In the genomic region with DNA sequence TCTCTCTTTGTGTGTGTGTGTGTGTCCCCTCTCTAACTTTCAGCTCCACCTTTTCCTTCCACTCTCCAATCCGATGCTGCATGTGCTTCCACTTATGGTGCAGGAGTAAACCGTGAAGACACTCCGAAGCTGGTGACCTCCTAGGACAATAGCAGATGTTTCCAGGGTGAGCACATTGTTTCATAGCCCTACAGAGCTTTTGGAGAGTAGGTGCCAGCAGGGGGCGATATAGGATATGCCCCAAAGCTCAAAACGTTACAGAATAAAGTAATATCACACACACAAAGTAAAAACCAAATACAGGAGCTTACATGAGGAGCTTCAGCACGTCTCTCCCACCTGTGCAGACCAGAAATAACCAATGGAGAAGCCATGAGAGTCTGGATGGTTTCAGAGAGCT, we compare ENCODE assay signal across 8 mouse cellular contexts. TPM values are rescaled to one million over a fixed set of nuclear protein-coding genes. Genes with fewer than 3 reads are reported as not detected.
DNase-seq lines count a peak whose midpoint lies in the region; ATAC-seq lines count a peak whose summit lies in the region.

No protein-coding gene starts in this region.

- DNase-seq in frontal cortex, postnatal 14 days (ENCODE audit: low spot score in 2 of 2) = no peak
- DNase-seq in urinary bladder, postnatal 14 days (ENCODE audit: low spot score) = peak; percentile 56
- DNase-seq in urinary bladder, postnatal 4 days (ENCODE audit: low spot score in 2 of 2) = no peak
- peak; percentile 65 for DNase-seq in embryonic facial prominence, embryonic 11.5 days (ENCODE audit: low spot score)
- peak; percentile 63 to 85 for DNase-seq in kidney, postnatal 25 days
- peak; percentile 69 to 75 for DNase-seq in thymus, postnatal 36 days

- H3K9ac ChIP-seq in embryonic facial prominence, embryonic 11.5 days (replicated peaks; ENCODE audit: low read length) = no peak overlapping the region

- H3K4me3 ChIP-seq in embryonic facial prominence, embryonic 11.5 days (ENCODE audit: low read depth, low read length) = no peak overlapping the region

- no peak overlapping the region for H3K27ac ChIP-seq in embryonic facial prominence, embryonic 11.5 days (replicated peaks; ENCODE audit: low read depth, low read length)

- no peaks in the 10 kb centered on the region for H3K9me3 ChIP-seq in embryonic facial prominence, embryonic 11.5 days (replicated peaks; ENCODE audit: control insufficient read depth, low read length)

- H3K4me1 ChIP-seq in embryonic facial prominence, embryonic 11.5 days (ENCODE audit: control insufficient read depth, insufficient read depth, low read length) = no peaks in the 10 kb centered on the region

- H3K27me3 ChIP-seq in embryonic facial prominence, embryonic 11.5 days (ENCODE audit: control insufficient read depth, insufficient read depth, low read length) = no peaks in the 10 kb centered on the region

- H3K4me2 ChIP-seq in embryonic facial prominence, embryonic 11.5 days (ENCODE audit: low read depth, low read length) = no peak overlapping the region

- ATAC-seq in frontal cortex, adult (ENCODE audit: low TSS enrichment) = peak; percentile 66
- ATAC-seq in embryonic facial prominence, embryonic 11.5 days (replicated peaks; ENCODE audit: insufficient number of reproducible peaks, low FRiP score, low TSS enrichment, low read depth) = no peak
- ATAC-seq in megakaryocyte, adult 5-6 weeks (ENCODE audit: poor library complexity, severe bottlenecking) = peak; percentile 80

- no peaks in the 10 kb centered on the region for H3K36me3 ChIP-seq in embryonic facial prominence, embryonic 11.5 days (replicated peaks; ENCODE audit: control insufficient read depth, insufficient read depth, low read depth, low read length)

- 37% methylated on average over 6 of the region's 6 CpGs for WGBS in embryonic facial prominence, embryonic 11.5 days

RNA-seq across cellular contexts. Expression of gene Igll1, which starts 8.9 kb away (rescaled TPM):
- not detected in 2 replicates for polyA plus RNA-seq in embryonic facial prominence, embryonic 11.5 days (2014; fragmentation: Nextera tagmentation; extraction: Ambion mirVana)
- 1.3 TPM in 1 of 2 replicates, not detected in the other for total RNA-seq in megakaryocyte, adult 5-6 weeks (2015)
- 0.45 and 0.51 TPM in 2 replicates for total RNA-seq in megakaryocyte, adult 5-6 weeks (2017)

RNA-seq across cellular contexts. Expression of gene Top3b, which starts 15.7 kb away (rescaled TPM):
- 56.8 and 64.1 TPM in 2 replicates for polyA plus RNA-seq in embryonic facial prominence, embryonic 11.5 days (2014; fragmentation: Nextera tagmentation; extraction: Ambion mirVana)
- 24.8 and 31.2 TPM in 2 replicates for total RNA-seq in megakaryocyte, adult 5-6 weeks (2015)
- 31.6 and 41.8 TPM in 2 replicates for total RNA-seq in megakaryocyte, adult 5-6 weeks (2017)

RNA-seq across cellular contexts. Expression of gene Vpreb1, which starts 15.8 kb away (rescaled TPM):
- polyA plus RNA-seq in embryonic facial prominence, embryonic 11.5 days (2014; fragmentation: Nextera tagmentation; extraction: Ambion mirVana) = 1.8 and 2.1 TPM in 2 replicates
- total RNA-seq in megakaryocyte, adult 5-6 weeks (2015) = not detected in 2 replicates
- 1.6 TPM in 1 of 2 replicates, not detected in the other for total RNA-seq in megakaryocyte, adult 5-6 weeks (2017)

RNA-seq across cellular contexts. Expression of gene Spag6l, which starts 25.6 kb away (rescaled TPM):
- polyA plus RNA-seq in embryonic facial prominence, embryonic 11.5 days (2014; fragmentation: Nextera tagmentation; extraction: Ambion mirVana) = 0.17 and 0.54 TPM in 2 replicates
- not detected in 2 replicates for total RNA-seq in megakaryocyte, adult 5-6 weeks (2015)
- total RNA-seq in megakaryocyte, adult 5-6 weeks (2017) = not detected in 2 replicates

RNA-seq across cellular contexts. Expression of gene Ppm1f, which starts 41.4 kb away (rescaled TPM):
- 15.6 and 18.2 TPM in 2 replicates for polyA plus RNA-seq in embryonic facial prominence, embryonic 11.5 days (2014; fragmentation: Nextera tagmentation; extraction: Ambion mirVana)
- total RNA-seq in megakaryocyte, adult 5-6 weeks (2015) = 1.6 and 2.6 TPM in 2 replicates
- 6.5 and 7.9 TPM in 2 replicates for total RNA-seq in megakaryocyte, adult 5-6 weeks (2017)

Comparison
In these comparisons a context has a peak if more than half of its experiments do, and no peak if none do; other contexts are left out.
1. DNase-seq: peak in urinary bladder, postnatal 14 days (single experiment), embryonic facial prominence, embryonic 11.5 days (single experiment), kidney, postnatal 25 days (2 of 2) and thymus, postnatal 36 days (2 of 2); none in frontal cortex, postnatal 14 days (0 of 2) and urinary bladder, postnatal 4 days (0 of 2).